Mouse (Mus musculus) ES-Bruce4 (cell line): Measurements from ENCODE around the gene Zfp784.

ENCODE experiments used
- CTCF ChIP-seq: IDR thresholded peaks from one replicate; pipeline ENCODE4 v1.8.1; 2011; ENCODE audit warnings: low read depth, low read length
- EP300 ChIP-seq: IDR thresholded peaks from 2 replicates; pipeline ENCODE4 v1.6.1; 2011; ENCODE audit warnings: low read depth, low read length; ENCODE audit not compliant: insufficient read depth
- POLR2A ChIP-seq: IDR thresholded peaks from one replicate; pipeline ENCODE4 v1.8.1; 2011; ENCODE audit warnings: low read length; ENCODE audit not compliant: insufficient read depth

GRCm38 (mm10) chr7:4996934-4997333 is 41.3 kb downstream of the Zfp784 start:
- no peak for TF ChIP-seq POLR2A
- TF ChIP-seq CTCF, result no peak
- TF ChIP-seq EP300, result no peak
